Mouse (Mus musculus): ENCODE measurements around the gene Itpr1. TPM values are rescaled to one million over a fixed set of nuclear protein-coding genes. Genes with fewer than 3 reads are reported as not detected.
A peak's percentile ranks its signal among the peaks of the same experiment; 100 is the strongest.
"Not testable (repeated sequence)": the region's sequence is repeated elsewhere in the genome, so short reads cannot be mapped to it uniquely, and the experiment has no call there.

The Itpr1 gene
- polyA plus RNA-seq, 1 experiment from 2014 or later: 4.0 TPM

DNA sequence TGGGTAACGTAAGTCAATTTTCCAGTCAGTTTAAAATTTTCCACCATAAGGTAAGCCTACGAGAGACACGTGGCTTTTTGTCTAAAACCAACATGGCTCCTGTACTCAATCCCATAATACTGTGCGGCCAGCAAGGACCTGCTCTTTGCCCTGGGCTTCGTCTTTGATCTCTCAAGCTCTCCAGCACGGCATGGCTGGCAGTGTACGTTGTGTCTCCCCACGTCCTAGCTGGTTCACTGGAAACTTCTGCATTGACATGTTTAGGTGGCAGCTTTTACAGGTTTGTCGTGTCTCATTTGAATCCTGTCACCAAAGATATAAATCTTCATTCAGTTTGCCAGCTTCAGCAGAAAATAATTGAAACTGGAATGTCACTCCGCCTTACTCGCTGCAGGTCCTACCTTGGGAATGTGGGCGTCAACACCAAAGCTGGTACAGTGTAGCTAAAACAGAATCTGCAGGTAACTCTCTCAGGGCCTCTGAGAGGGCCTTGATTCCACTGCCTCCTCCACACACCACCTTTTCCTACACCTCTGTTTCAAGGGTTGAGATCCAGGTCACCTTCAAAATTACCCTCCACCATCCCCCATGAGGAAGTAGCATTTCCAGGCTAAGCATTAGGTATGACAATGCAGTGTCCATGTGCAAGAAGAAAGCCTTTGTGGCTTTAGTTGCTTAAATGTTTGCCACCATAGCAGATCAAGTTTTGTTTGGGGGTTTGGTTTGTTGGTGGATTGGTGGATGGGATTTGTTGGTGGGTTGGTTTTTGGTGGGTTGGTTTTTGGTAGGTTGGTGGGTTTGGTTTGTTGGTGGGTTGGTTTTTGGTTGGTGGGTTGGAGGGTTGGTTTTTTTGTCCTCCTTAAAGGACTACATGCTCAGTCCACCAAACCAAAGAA is 339.1 kb downstream of the Itpr1 start:
- WGBS: 77% methylated on average over 12 of the region's 12 CpGs
- Histone ChIP-seq H3K4me3 (ENCODE audit: low read depth, low read length) (no peak overlapping the region), H3K9ac (ENCODE audit: low read length) (no peak overlapping the region), H3K36me3 (ENCODE audit: control insufficient read depth, insufficient read depth, low read length) (no peaks in the 10 kb centered on the region), H3K27ac (replicated peaks) (peak overlapping the region; percentile 18; the same call in 1 of the 2 replicates), H3K9me3 (ENCODE audit: control insufficient read depth, low read length) (no peaks in the 10 kb centered on the region), H3K27me3 (ENCODE audit: control insufficient read depth, insufficient read depth, low read length) (no peaks in the 10 kb centered on the region), H3K4me1 (replicated peaks; ENCODE audit: control insufficient read depth, insufficient read depth) (no peaks in the 10 kb centered on the region), H3K4me2 (replicated peaks; ENCODE audit: low read depth) (no peak overlapping the region)
- peak; percentile 39 for TF ChIP-seq EP300 (optimal IDR thresholded peaks at IDR 0.05)
- no peak for TF ChIP-seq CTCF (IDR thresholded peaks at IDR 0.05; ENCODE audit: low read depth)
- ATAC-seq (ENCODE audit: low FRiP score, low TSS enrichment): 0 out of 2 replicates have a peak, but pooled peaks have one; percentile 40
- DNase-seq (ENCODE audit: low spot score): no peak

DNA sequence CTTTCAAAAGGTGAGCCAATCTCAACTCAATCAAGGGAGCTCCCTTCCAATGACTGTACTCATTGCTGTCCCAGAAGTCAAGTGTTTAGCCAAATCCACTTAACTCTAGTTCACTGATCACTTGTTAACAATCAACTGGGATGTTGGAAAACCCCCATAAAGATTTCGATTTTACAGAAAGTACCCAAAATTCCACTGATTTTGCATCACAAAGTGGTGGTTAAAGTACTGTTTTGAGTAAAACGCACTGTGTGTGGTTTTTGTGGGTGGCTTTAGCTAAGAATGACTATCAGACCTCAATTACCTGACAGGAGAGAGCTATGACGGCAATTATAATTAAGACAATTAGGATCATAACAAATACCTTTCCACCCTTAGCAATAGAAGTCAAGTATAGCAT is 340.1 kb downstream of the Itpr1 start:
- H3K9ac ChIP-seq (ENCODE audit: low read length): no peak overlapping the region
- H3K27ac ChIP-seq (replicated peaks): no peak overlapping the region
- ATAC-seq (ENCODE audit: low FRiP score, low TSS enrichment): no peak
- H3K4me1 ChIP-seq (replicated peaks; ENCODE audit: control insufficient read depth, insufficient read depth): no peaks in the 10 kb centered on the region
- no peaks in the 10 kb centered on the region for H3K27me3 ChIP-seq (ENCODE audit: control insufficient read depth, insufficient read depth, low read length)
- H3K36me3 ChIP-seq (ENCODE audit: control insufficient read depth, insufficient read depth, low read length): no peaks in the 10 kb centered on the region
- WGBS: 93% methylated on average over 3 of the region's 3 CpGs
- TF ChIP-seq CTCF (IDR thresholded peaks at IDR 0.05; ENCODE audit: low read depth) (no peak), EP300 (optimal IDR thresholded peaks at IDR 0.05) (no peak)
- no peak overlapping the region for H3K4me3 ChIP-seq (ENCODE audit: low read depth, low read length)
- H3K9me3 ChIP-seq (ENCODE audit: control insufficient read depth, low read length): no peaks in the 10 kb centered on the region
- H3K4me2 ChIP-seq (replicated peaks; ENCODE audit: low read depth): no peak overlapping the region
- DNase-seq (ENCODE audit: low spot score): no peak

DNA sequence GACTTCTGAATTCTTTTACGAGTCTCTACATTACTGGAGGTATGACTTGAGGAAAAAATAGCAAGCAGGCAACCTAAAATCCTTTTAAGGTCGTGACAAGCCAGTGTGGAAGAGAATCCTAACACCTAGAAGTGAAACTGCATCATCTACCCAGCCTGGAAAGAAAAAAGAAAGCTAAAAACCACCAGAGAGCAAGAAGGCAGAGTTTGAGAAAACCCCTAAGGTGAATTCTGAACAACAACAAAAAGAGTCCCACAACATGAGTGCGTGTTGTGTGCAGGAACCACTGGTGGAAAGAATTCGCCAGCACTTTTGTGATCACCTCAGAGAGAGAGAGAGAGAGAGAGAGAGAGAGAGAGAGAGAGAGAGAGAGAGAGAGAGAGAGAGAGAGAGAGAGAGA is 340.6 kb downstream of the Itpr1 start:
- Histone ChIP-seq H3K36me3 (ENCODE audit: control insufficient read depth, insufficient read depth, low read length) (no peaks in the 10 kb centered on the region), H3K9ac (ENCODE audit: low read length) (no peak overlapping the region), H3K27ac (replicated peaks) (no peak overlapping the region), H3K4me2 (replicated peaks; ENCODE audit: low read depth) (no peak overlapping the region), H3K4me3 (ENCODE audit: low read depth, low read length) (no peak overlapping the region), H3K27me3 (ENCODE audit: control insufficient read depth, insufficient read depth, low read length) (no peaks in the 10 kb centered on the region), H3K4me1 (replicated peaks; ENCODE audit: control insufficient read depth, insufficient read depth) (no peaks in the 10 kb centered on the region), H3K9me3 (ENCODE audit: control insufficient read depth, low read length) (no peaks in the 10 kb centered on the region)
- no peak for TF ChIP-seq CTCF (IDR thresholded peaks at IDR 0.05; ENCODE audit: low read depth)
- no peak for TF ChIP-seq EP300 (optimal IDR thresholded peaks at IDR 0.05)
- WGBS: 88% methylated on average over 4 of the region's 4 CpGs
- ATAC-seq (ENCODE audit: low FRiP score, low TSS enrichment) (no peak), DNase-seq (ENCODE audit: low spot score) (no peak)

DNA sequence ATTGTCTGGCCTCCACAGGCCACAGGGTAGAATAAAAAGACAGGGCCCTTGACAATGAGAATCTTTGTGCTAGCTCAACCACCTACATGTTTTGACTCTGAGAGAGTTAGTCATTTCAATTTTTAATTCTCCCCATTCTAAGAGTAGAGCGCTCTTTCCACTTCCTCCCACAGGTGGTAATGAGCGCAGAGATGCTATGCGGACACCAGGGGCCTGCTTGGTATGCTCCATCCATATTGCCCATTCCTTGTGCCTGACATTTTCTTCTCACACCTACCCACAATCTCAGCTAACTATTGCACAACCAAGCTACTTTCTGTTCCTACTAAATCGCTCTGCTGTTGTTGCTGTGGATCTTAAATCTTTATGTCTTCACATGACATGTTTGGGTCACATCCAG is 341.5 kb downstream of the Itpr1 start:
- 94% methylated on average over 4 of the region's 4 CpGs for WGBS
- Histone ChIP-seq H3K4me1 (replicated peaks; ENCODE audit: control insufficient read depth, insufficient read depth) (no peaks in the 10 kb centered on the region), H3K4me2 (replicated peaks; ENCODE audit: low read depth) (no peak overlapping the region), H3K9ac (ENCODE audit: low read length) (no peak overlapping the region), H3K9me3 (ENCODE audit: control insufficient read depth, low read length) (no peaks in the 10 kb centered on the region), H3K27ac (replicated peaks) (no peak overlapping the region), H3K4me3 (ENCODE audit: low read depth, low read length) (no peak overlapping the region), H3K36me3 (ENCODE audit: control insufficient read depth, insufficient read depth, low read length) (no peaks in the 10 kb centered on the region), H3K27me3 (ENCODE audit: control insufficient read depth, insufficient read depth, low read length) (no peaks in the 10 kb centered on the region)
- DNase-seq (ENCODE audit: low spot score): no peak
- TF ChIP-seq EP300 (optimal IDR thresholded peaks at IDR 0.05) (no peak), CTCF (IDR thresholded peaks at IDR 0.05; ENCODE audit: low read depth) (no peak)
- ATAC-seq (ENCODE audit: low FRiP score, low TSS enrichment): no peak

DNA sequence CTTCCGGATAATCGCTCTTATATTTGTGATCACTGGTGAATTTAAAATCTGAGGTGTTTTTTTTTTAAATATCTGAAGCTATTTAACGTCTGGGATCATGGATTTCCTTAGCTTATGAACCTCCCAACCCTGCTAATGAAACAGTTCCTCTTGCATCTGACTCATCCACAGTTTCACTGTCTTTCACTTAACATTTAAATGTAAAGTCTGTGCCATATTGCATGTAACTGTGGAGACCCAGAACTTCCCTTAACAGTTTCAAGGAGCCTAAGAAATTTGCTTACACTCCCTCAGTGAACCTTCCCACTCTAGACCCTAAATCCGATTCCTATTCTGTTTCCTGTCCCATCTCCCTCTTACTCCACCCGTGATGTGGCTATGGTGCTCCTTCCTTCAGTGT is 342.0 kb downstream of the Itpr1 start:
- ATAC-seq (ENCODE audit: low FRiP score, low TSS enrichment): no peak
- Histone ChIP-seq H3K36me3 (ENCODE audit: control insufficient read depth, insufficient read depth, low read length) (no peaks in the 10 kb centered on the region), H3K27me3 (ENCODE audit: control insufficient read depth, insufficient read depth, low read length) (no peaks in the 10 kb centered on the region), H3K9me3 (ENCODE audit: control insufficient read depth, low read length) (no peaks in the 10 kb centered on the region), H3K4me3 (ENCODE audit: low read depth, low read length) (no peak overlapping the region), H3K9ac (ENCODE audit: low read length) (no peak overlapping the region), H3K4me2 (replicated peaks; ENCODE audit: low read depth) (no peak overlapping the region), H3K27ac (replicated peaks) (no peak overlapping the region), H3K4me1 (replicated peaks; ENCODE audit: control insufficient read depth, insufficient read depth) (no peaks in the 10 kb centered on the region)
- no peak for TF ChIP-seq CTCF (IDR thresholded peaks at IDR 0.05; ENCODE audit: low read depth)
- TF ChIP-seq EP300 (optimal IDR thresholded peaks at IDR 0.05): no peak
- 82% methylated on average over 5 of the region's 5 CpGs for WGBS
- DNase-seq (ENCODE audit: low spot score): no peak

DNA sequence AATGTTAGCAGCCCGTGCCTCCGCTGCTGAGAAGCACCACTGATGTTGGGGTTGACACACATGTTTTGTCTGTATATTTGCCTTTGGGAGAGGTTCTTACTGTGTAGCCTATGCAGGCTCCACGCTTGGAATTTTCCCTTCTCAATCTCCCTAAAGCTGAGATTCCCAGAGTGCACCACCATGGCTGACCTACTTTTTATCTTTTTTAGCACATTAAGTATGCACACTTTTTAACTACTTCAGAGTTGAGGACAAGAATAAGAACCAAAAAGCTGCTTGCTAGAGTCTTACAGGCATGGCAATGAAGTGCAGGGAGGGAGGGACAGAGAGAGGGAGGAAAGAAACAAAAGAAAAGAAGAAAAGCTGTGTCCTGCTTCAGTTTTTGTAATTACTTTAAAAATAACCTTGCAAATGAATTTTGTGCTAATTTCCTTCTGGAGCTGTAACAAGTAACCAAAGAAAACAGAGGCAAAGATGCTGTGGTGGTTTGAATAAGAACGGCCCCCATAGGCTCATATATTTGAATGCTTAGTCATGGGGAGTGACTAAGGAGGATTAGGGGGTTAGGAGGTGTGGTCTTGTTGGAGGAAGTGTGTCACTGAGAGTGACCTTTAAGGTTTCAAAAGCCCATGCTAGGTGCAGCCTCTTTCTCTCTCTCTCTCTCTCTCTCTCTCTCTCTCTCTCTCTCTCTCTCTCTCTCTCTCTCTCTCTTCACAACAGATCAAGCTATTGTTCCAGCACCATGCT is 344.9 kb downstream of the Itpr1 start:
- Histone ChIP-seq H3K9me3 (ENCODE audit: control insufficient read depth, low read length) (no peaks in the 10 kb centered on the region), H3K4me2 (replicated peaks; ENCODE audit: low read depth) (no peak overlapping the region), H3K27me3 (ENCODE audit: control insufficient read depth, insufficient read depth, low read length) (no peaks in the 10 kb centered on the region), H3K4me1 (replicated peaks; ENCODE audit: control insufficient read depth, insufficient read depth) (no peaks in the 10 kb centered on the region), H3K36me3 (ENCODE audit: control insufficient read depth, insufficient read depth, low read length) (no peaks in the 10 kb centered on the region), H3K4me3 (ENCODE audit: low read depth, low read length) (no peak overlapping the region), H3K27ac (replicated peaks) (no peak overlapping the region), H3K9ac (ENCODE audit: low read length) (no peak overlapping the region)
- TF ChIP-seq CTCF (IDR thresholded peaks at IDR 0.05; ENCODE audit: low read depth) (no peak), EP300 (optimal IDR thresholded peaks at IDR 0.05) (no peak)
- 76% methylated on average over 4 of the region's 4 CpGs for WGBS
- ATAC-seq (ENCODE audit: low FRiP score, low TSS enrichment) (no peak), DNase-seq (ENCODE audit: low spot score) (no peak)

DNA sequence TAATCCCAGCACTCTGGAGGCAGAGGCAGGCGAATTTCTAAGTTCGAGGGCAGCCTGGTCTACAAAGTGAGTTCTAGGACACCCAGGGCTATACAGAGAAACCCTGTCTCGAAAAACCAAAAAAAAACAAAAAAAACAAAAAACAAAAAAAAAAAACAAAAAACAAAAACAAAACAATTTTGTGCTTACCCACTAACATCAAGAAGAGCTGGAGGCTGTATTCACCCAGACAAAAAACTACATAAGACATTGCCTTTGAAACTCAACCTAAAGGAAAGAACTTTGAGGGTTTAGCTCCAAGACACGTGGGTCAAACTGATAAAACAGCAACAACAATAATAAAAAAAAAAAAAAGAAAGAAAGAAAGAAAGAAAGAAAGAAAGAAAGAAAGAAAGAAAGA is 346.3 kb downstream of the Itpr1 start:
- not testable (repeated sequence) for H3K27me3 ChIP-seq (ENCODE audit: control insufficient read depth, insufficient read depth, low read length); H3K27ac ChIP-seq (replicated peaks); H3K9me3 ChIP-seq (ENCODE audit: control insufficient read depth, low read length); H3K4me1 ChIP-seq (replicated peaks; ENCODE audit: control insufficient read depth, insufficient read depth); H3K36me3 ChIP-seq (ENCODE audit: control insufficient read depth, insufficient read depth, low read length); DNase-seq (ENCODE audit: low spot score); H3K4me3 ChIP-seq (ENCODE audit: low read depth, low read length); H3K4me2 ChIP-seq (replicated peaks; ENCODE audit: low read depth); ATAC-seq (ENCODE audit: low FRiP score, low TSS enrichment); H3K9ac ChIP-seq (ENCODE audit: low read length)
- 92% methylated on average over 4 of the region's 4 CpGs for WGBS
